Mouse (Mus musculus) MEL (cell line): Measurements from ENCODE around the gene Nthl1. TPM values are rescaled to one million over a fixed set of nuclear protein-coding genes. Genes with fewer than 3 reads are reported as not detected.
A peak's percentile ranks its signal among the peaks of the same experiment; 100 is the strongest.

Experiments
- DNase-seq: peaks from one replicate; pipeline ENCODE4 v3.0.0; 2011; ENCODE audit warnings: low read depth, low spot score
- H3K27ac ChIP-seq: 2 replicates; pipeline ENCODE4 v1.5.1; 2012; ENCODE audit warnings: low read depth, mild to moderate bottlenecking, control low read depth, low read length, moderate library complexity; ENCODE audit not compliant: control insufficient read depth
- H3K27me3 ChIP-seq, 2 experiments: fragments of 150-350 bp in 1 of 2; sonication (generic) in 1 of 2; 2 replicates each; pipeline ENCODE4 v1.6.1; 2012; ENCODE audit warnings: low read length in 2 of 2, mild to moderate bottlenecking in 2 of 2, improper control_type of control experiment in 1 of 2, moderate library complexity in 1 of 2; ENCODE audit not compliant: insufficient read depth in 2 of 2, control insufficient read depth in 1 of 2
- H3K36me3 ChIP-seq, 2 experiments: 2 replicates each; pipeline ENCODE4 v1.6.1; 2012 to 2014; ENCODE audit warnings: low read length in 2 of 2, improper control_type of control experiment in 1 of 2, inconsistent platforms in 1 of 2, mild to moderate bottlenecking in 1 of 2; ENCODE audit not compliant: insufficient read depth in 2 of 2, control insufficient read depth in 1 of 2
- H3K4me1 ChIP-seq, 2 experiments: fragments of 150-350 bp in 1 of 2; sonication (generic) in 1 of 2; 2 replicates each; pipeline ENCODE4 v1.6.1; 2012; ENCODE audit warnings: low read length in 2 of 2, improper control_type of control experiment in 1 of 2, mild to moderate bottlenecking in 1 of 2; ENCODE audit not compliant: insufficient read depth in 2 of 2, control insufficient read depth in 1 of 2
- H3K4me3 ChIP-seq, 2 experiments: fragments of 150-350 bp in 1 of 2; sonication (generic) in 1 of 2; 2 replicates each; pipeline ENCODE4 v1.5.1; 2012; ENCODE audit warnings: low read depth in 2 of 2, low read length in 2 of 2, mild to moderate bottlenecking in 2 of 2, moderate library complexity in 2 of 2, control low read depth in 1 of 2, improper control_type of control experiment in 1 of 2; ENCODE audit not compliant: control insufficient read depth in 1 of 2, insufficient read depth in 1 of 2
- H3K79me2 ChIP-seq: 2 replicates; pipeline ENCODE4 v1.6.1; 2012; ENCODE audit warnings: mild to moderate bottlenecking, low read length, moderate library complexity; ENCODE audit not compliant: control insufficient read depth, poor library complexity, insufficient read depth
- H3K9ac ChIP-seq: 2 replicates; pipeline ENCODE4 v1.6.1; 2012; ENCODE audit warnings: low read depth, mild to moderate bottlenecking, control low read depth, low read length, moderate library complexity; ENCODE audit not compliant: control insufficient read depth, poor library complexity, severe bottlenecking
- H3K9me3 ChIP-seq: fragments of 150-350 bp; sonication (generic); replicated peaks from 2 replicates; pipeline ENCODE4 v1.6.1; 2012; ENCODE audit warnings: mild to moderate bottlenecking, low read length, improper control_type of control experiment, moderate library complexity; ENCODE audit not compliant: insufficient read depth
- CHD1 ChIP-seq: IDR thresholded peaks from 2 replicates; pipeline ENCODE4 v1.6.1; 2012; ENCODE audit warnings: low read depth, mild to moderate bottlenecking, inconsistent platforms, low read length, improper control_type of control experiment
- CHD2 ChIP-seq: IDR thresholded peaks from 2 replicates; pipeline ENCODE4 v1.6.1; 2011; ENCODE audit warnings: low read length, improper control_type of control experiment
- E2F4 ChIP-seq: IDR thresholded peaks from 2 replicates; pipeline ENCODE4 v1.6.1; 2011; ENCODE audit warnings: low read depth, low read length, improper control_type of control experiment, borderline replicate concordance
- ELF1 ChIP-seq: IDR thresholded peaks from 2 replicates; pipeline ENCODE4 v1.6.1; 2014; ENCODE audit warnings: low read depth, mild to moderate bottlenecking, inconsistent platforms, low read length, improper control_type of control experiment, moderate library complexity
- EP300 ChIP-seq, 2 experiments: IDR thresholded peaks; 2 replicates each; pipeline ENCODE4 v1.6.1; 2011; ENCODE audit warnings: improper control_type of control experiment in 2 of 2, low read length in 2 of 2, low read depth in 1 of 2, mild to moderate bottlenecking in 1 of 2
- ETS1 ChIP-seq: IDR thresholded peaks from 2 replicates; pipeline ENCODE4 v1.6.1; 2012; ENCODE audit warnings: low read depth, mild to moderate bottlenecking, inconsistent platforms, low read length, improper control_type of control experiment, moderate library complexity
- HCFC1 ChIP-seq: IDR thresholded peaks from 2 replicates; pipeline ENCODE4 v1.6.1; 2012; ENCODE audit warnings: low read depth, mild to moderate bottlenecking, inconsistent platforms, low read length, improper control_type of control experiment, moderate library complexity
- JUND ChIP-seq: IDR thresholded peaks from 2 replicates; pipeline ENCODE4 v1.6.1; 2011; ENCODE audit warnings: low read depth, mild to moderate bottlenecking, improper control_type of control experiment, low read length
- KAT2A ChIP-seq: conservative IDR thresholded peaks from 2 replicates; pipeline ENCODE4 v1.6.1; 2012; ENCODE audit warnings: low read depth, low read length, improper control_type of control experiment, inconsistent platforms
- MAFK ChIP-seq: IDR thresholded peaks from 2 replicates; pipeline ENCODE4 v1.6.1; 2011; ENCODE audit warnings: low read depth, mild to moderate bottlenecking, low read length, improper control_type of control experiment, borderline replicate concordance
- MXI1 ChIP-seq: IDR thresholded peaks from 2 replicates; pipeline ENCODE4 v1.6.1; 2011; ENCODE audit warnings: mild to moderate bottlenecking, low read depth, low read length, improper control_type of control experiment
- MYB ChIP-seq: IDR thresholded peaks from 2 replicates; pipeline ENCODE4 v1.6.1; 2011; ENCODE audit warnings: mild to moderate bottlenecking, low read depth, low read length, improper control_type of control experiment
- MYC ChIP-seq: IDR thresholded peaks from 2 replicates; pipeline ENCODE4 v1.6.1; 2011; ENCODE audit warnings: low read depth, mild to moderate bottlenecking, low read length, improper control_type of control experiment, moderate library complexity
- POLR2AphosphoS2 ChIP-seq: IDR thresholded peaks from 2 replicates; pipeline ENCODE4 v1.6.1; 2011; ENCODE audit warnings: low read length, improper control_type of control experiment
- TAL1 ChIP-seq: IDR thresholded peaks from 2 replicates; pipeline ENCODE4 v1.6.1; 2012; ENCODE audit warnings: mild to moderate bottlenecking, inconsistent platforms, low read length, moderate library complexity, mixed read lengths
- TBP ChIP-seq: IDR thresholded peaks from 2 replicates; pipeline ENCODE4 v1.8.0; 2011; ENCODE audit warnings: low read depth, low read length, improper control_type of control experiment
- ZC3H11A ChIP-seq: IDR thresholded peaks from 2 replicates; pipeline ENCODE4 v1.6.1; 2012; ENCODE audit warnings: low read depth, mild to moderate bottlenecking, inconsistent platforms, low read length, improper control_type of control experiment
- ZMIZ1 ChIP-seq: IDR thresholded peaks from 2 replicates; pipeline ENCODE4 v1.6.1; 2012; ENCODE audit warnings: low read depth, mild to moderate bottlenecking, inconsistent platforms, low read length, improper control_type of control experiment, moderate library complexity
- ZNF384 ChIP-seq: IDR thresholded peaks from 2 replicates; pipeline ENCODE4 v1.6.1; 2012; ENCODE audit warnings: low read depth, mild to moderate bottlenecking, inconsistent platforms, low read length, improper control_type of control experiment
- polyA plus RNA-seq, 2 experiments: library from polyadenylated mRNA; stranded (reverse) in 1 of 2; unstranded in 1 of 2; fragments of >175 nt in 1 of 2; fragments of >200 nt in 1 of 2; gene quantifications; 2 replicates each; pipeline versions ENCODE4 v1.2.1 to v1.2.4; 2012; ENCODE audit warnings: low replicate concordance in 2 of 2, low read depth in 1 of 2; ENCODE audit not compliant: insufficient read length in 2 of 2, insufficient read depth in 1 of 2, missing spikeins in 1 of 2
- total RNA-seq: library from RNA; depleted of rRNA; stranded (reverse); fragments of 300-350 nt; gene quantifications from 2 replicates; pipeline ENCODE4 v1.2.3, GENCODE M21; 2012

Nthl1 gene
- total and polyA plus RNA-seq, 3 experiments, result 31.4 to 262 (median 32.0) TPM

DNA sequence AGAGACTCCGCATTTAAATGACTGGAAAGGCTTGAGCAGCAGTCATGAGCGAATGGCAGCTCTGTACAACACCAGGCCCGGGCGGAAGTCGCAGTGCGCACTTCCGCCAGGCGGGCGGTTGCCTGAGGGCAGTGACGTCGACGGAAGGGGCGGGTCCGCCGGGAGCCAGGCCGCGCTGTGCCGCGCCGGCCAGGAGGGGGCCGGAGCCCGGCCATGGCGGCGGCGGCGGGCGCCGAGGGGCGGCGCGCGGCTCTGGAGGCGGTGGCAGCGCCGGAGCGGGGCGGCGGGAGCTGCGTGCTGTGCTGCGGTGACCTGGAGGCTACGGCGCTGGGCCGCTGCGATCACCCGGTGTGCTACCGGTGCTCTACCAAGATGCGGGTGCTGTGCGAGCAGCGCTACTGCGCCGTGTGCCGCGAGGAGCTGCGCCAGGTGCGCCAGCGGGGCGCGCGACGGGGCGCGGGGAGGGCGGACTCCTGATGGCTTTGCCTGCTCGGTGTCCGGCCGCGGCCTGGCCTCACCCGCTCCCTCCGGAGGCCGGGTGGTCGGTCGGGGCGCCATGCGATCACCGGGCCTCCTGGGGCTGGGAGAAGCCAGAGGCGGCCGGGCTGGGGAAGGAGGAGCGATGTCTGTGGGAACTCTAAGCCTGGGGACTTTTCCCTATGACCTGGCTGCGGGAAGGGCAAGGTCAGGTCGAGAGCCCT lies 37.2 kb downstream of the Nthl1 start, which contains the start of gene Zfp598 (continued):
- no peak; the same call in 1 of the 2 replicates for TF ChIP-seq ZMIZ1
- no peak for TF ChIP-seq TAL1
- TF ChIP-seq MAFK, result no peak
- peak; percentile 92 for TF ChIP-seq TBP
- no peak; the same call in 1 of the 2 replicates for TF ChIP-seq KAT2A
- no peak for TF ChIP-seq ZNF384
- TF ChIP-seq CHD1, result no peak
- TF ChIP-seq ZC3H11A, result no peak
- no peak for TF ChIP-seq JUND
- no peak for TF ChIP-seq ETS1
- TF ChIP-seq E2F4, result no peak

DNA sequence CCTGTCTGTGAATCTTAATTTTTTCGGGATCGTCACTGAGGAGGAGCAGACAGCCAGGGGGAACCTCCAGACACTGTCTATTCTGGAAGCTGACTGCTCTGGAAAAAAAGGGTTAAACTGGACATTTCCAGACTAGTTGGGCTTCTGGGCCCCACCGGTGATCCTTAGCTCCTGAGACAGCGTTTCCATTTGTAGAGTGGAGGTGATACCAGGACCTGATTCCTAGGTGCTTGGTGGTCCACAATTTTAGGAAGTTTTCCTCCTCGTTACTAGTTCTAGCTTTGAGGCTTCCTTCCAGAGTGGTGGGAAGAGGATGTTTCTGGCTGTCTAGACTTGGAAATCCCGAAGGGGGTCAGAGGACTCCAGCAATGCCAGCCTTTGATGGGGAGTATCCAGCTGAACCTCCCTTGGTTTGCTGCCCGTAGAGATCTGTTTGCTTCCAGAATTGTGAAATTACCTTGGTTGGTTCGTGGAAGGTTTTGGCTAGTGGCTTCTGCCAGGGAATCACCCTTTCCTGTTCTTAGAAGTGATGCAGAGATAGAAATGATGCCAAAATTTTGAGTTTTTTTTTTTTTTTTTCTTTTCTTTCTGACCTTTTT lies 37.9 kb downstream of the Nthl1 start:
- peak; percentile 40 for DNase-seq
- peak overlapping the region; percentile 46 for H3K27ac ChIP-seq
- no peaks in the 10 kb centered on the region for H3K9me3 ChIP-seq
- H3K4me3 ChIP-seq, result peak overlapping the region; percentile 90 to 99
- peaks cover 49% of the 10 kb centered on the region for H3K79me2 ChIP-seq
- H3K9ac ChIP-seq, result peak overlapping the region; percentile 86
- TF ChIP-seq ELF1 (no peak), MYC (no peak), EP300 (IDR thresholded peaks at IDR 0.05; ENCODE audit: low read depth in 1 of 2, low read length in 2 of 2) (no peak), ZC3H11A (no peak), CHD2 (no peak), HCFC1 (no peak), MXI1 (no peak), MYB (no peak), POLR2AphosphoS2 (no peak)
- peaks cover 0 to 14% of the 10 kb centered on the region in 2 experiments; a peak in 2 of 4 replicates for H3K36me3 ChIP-seq
- H3K27me3 ChIP-seq, result peaks cover 0 to 2% of the 10 kb centered on the region in 2 experiments; a peak in 1 of 4 replicates
- H3K4me1 ChIP-seq, result peaks cover 0 to 26% of the 10 kb centered on the region in 2 experiments; a peak in 3 of 4 replicates
